Mouse (Mus musculus): ENCODE measurements around the gene Nup133. TPM values are rescaled to one million over a fixed set of nuclear protein-coding genes. Genes with fewer than 3 reads are reported as not detected.

Nup133 gene
- polyA plus RNA-seq, 1 experiment from 2014 or later: 22.3 TPM

DNA sequence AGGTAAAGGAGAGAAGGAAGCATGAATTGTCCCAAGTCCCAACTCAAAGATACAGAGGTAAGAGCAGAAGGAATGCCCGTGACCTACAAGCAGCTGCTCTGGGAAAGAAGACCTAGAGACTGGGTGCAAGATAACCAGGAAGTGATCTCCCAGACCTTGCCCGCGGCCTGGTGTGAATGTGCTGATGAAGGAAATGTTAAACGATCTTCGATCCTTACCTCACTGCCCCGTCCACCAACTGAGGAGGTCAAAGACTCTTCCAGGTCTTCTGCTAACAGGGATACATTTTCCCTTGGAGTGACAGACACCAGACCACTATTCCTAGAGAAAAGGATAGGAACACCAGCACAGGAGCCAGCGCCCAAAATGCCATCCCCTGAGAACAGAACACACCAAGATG is 20.0 kb downstream of the Nup133 start:
- no peaks in the 10 kb centered on the region for H3K27me3 ChIP-seq
- no peaks in the 10 kb centered on the region for H3K9me3 ChIP-seq
- 93% methylated on average over 7 of the region's 7 CpGs for WGBS
- ATAC-seq (ENCODE audit: low read depth): no peak
- H3K36me3 ChIP-seq: peaks cover 81% of the 10 kb centered on the region
- no peak overlapping the region for H3K27ac ChIP-seq (replicated peaks)
- no peak overlapping the region for H3K4me3 ChIP-seq
- H3K4me2 ChIP-seq: no peak overlapping the region
- no peaks in the 10 kb centered on the region for H3K4me1 ChIP-seq (replicated peaks)
- no peak overlapping the region for H3K9ac ChIP-seq

- 96% methylated on average over 3 of the region's 3 CpGs for WGBS
- Histone ChIP-seq H3K27ac (replicated peaks) (no peak overlapping the region), H3K4me2 (no peak overlapping the region), H3K9ac (no peak overlapping the region), H3K36me3 (peaks cover 83% of the 10 kb centered on the region), H3K9me3 (no peaks in the 10 kb centered on the region), H3K27me3 (no peaks in the 10 kb centered on the region), H3K4me3 (no peak overlapping the region), H3K4me1 (replicated peaks) (no peaks in the 10 kb centered on the region)
- ATAC-seq (ENCODE audit: low read depth): no peak
These were observed 23.4 kb downstream of the Nup133 start for GRCm38 (mm10) chr8:123925671-123926070.

GRCm38 (mm10) chr8:123924719-123925118 is 24.3 kb downstream of the Nup133 start:
- 20% methylated on average over 2 of the region's 2 CpGs for WGBS
- no peaks in the 10 kb centered on the region for H3K9me3 ChIP-seq
- H3K4me1 ChIP-seq (replicated peaks): no peaks in the 10 kb centered on the region
- no peak overlapping the region for H3K4me3 ChIP-seq
- H3K27me3 ChIP-seq: no peaks in the 10 kb centered on the region
- H3K4me2 ChIP-seq: no peak overlapping the region
- peaks cover 83% of the 10 kb centered on the region for H3K36me3 ChIP-seq
- ATAC-seq (ENCODE audit: low read depth): peak; percentile 43; the same call in 1 of the 2 replicates
- no peak overlapping the region for H3K27ac ChIP-seq (replicated peaks)
- no peak overlapping the region for H3K9ac ChIP-seq

GRCm38 (mm10) chr8:123914635-123915034 is 34.4 kb downstream of the Nup133 start:
- no peak overlapping the region for H3K4me3 ChIP-seq
- 93% methylated on average over 3 of the region's 3 CpGs for WGBS
- H3K27me3 ChIP-seq: no peaks in the 10 kb centered on the region
- ATAC-seq (ENCODE audit: low read depth): no peak
- no peaks in the 10 kb centered on the region for H3K9me3 ChIP-seq
- no peak overlapping the region for H3K4me2 ChIP-seq
- H3K9ac ChIP-seq: no peak overlapping the region
- H3K4me1 ChIP-seq (replicated peaks): no peaks in the 10 kb centered on the region
- no peak overlapping the region for H3K27ac ChIP-seq (replicated peaks)
- H3K36me3 ChIP-seq: peaks cover 96% of the 10 kb centered on the region

DNA sequence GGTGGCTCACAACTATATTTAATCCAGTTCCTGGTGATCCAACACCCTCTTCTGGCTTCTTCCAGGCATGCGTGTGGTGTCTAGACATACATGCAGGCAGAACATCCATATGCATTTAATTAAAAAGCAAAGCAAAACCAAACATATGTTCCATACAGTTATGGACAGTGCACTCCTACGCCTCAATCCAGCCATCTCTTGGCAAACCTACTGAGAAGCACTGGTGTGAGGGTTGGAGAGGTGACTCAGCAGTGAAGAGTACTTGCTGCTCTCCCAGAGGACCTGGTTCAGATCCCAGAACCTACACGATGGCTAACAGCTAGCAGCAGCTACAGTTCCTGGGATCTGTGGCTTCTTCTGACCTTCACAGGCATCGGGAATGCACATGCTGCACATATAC is 36.8 kb downstream of the Nup133 start:
- H3K4me1 ChIP-seq (replicated peaks): no peaks in the 10 kb centered on the region
- H3K4me2 ChIP-seq: no peak overlapping the region
- WGBS: 93% methylated on average over 4 of the region's 4 CpGs
- H3K36me3 ChIP-seq: peaks cover 95% of the 10 kb centered on the region
- H3K9ac ChIP-seq: no peak overlapping the region
- no peaks in the 10 kb centered on the region for H3K9me3 ChIP-seq
- ATAC-seq (ENCODE audit: low read depth): no peak
- H3K27me3 ChIP-seq: no peaks in the 10 kb centered on the region
- H3K4me3 ChIP-seq: no peak overlapping the region
- no peak overlapping the region for H3K27ac ChIP-seq (replicated peaks)

GRCm38 (mm10) chr8:123907604-123908003 is 41.5 kb downstream of the Nup133 start:
- Histone ChIP-seq H3K4me2 (no peak overlapping the region), H3K9ac (no peak overlapping the region), H3K36me3 (peaks cover 92% of the 10 kb centered on the region), H3K4me1 (replicated peaks) (no peaks in the 10 kb centered on the region), H3K9me3 (no peaks in the 10 kb centered on the region), H3K27me3 (no peaks in the 10 kb centered on the region), H3K4me3 (no peak overlapping the region), H3K27ac (replicated peaks) (no peak overlapping the region)
- WGBS: 87% methylated on average over 6 of the region's 6 CpGs
- no peak for ATAC-seq (ENCODE audit: low read depth)

DNA sequence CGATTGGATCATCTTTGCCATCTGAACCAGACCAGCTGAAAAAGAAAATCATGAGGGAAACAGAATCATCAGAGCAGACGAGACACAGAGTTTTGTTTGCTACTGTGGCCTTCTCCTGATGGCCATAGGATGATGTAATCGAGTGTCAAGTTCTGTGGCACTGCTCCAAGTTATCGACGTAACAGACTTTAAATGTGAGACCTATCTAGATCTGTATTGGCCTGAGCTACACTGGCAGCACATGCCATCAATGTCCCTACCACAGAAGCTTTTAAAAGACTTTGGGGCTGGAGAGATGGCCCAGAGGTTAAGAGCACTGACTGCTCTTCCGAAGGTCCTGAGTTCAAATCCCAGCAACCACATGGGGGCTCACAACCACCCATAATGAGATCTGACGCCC is 46.4 kb downstream of the Nup133 start:
- 92% methylated on average over 7 of the region's 7 CpGs for WGBS
- Histone ChIP-seq H3K27me3 (no peaks in the 10 kb centered on the region), H3K4me3 (no peak overlapping the region), H3K4me2 (no peak overlapping the region), H3K9ac (no peak overlapping the region), H3K27ac (replicated peaks) (no peak overlapping the region), H3K9me3 (no peaks in the 10 kb centered on the region), H3K4me1 (replicated peaks) (no peaks in the 10 kb centered on the region), H3K36me3 (peaks cover 71% of the 10 kb centered on the region)
- no peak for ATAC-seq (ENCODE audit: low read depth)

DNA sequence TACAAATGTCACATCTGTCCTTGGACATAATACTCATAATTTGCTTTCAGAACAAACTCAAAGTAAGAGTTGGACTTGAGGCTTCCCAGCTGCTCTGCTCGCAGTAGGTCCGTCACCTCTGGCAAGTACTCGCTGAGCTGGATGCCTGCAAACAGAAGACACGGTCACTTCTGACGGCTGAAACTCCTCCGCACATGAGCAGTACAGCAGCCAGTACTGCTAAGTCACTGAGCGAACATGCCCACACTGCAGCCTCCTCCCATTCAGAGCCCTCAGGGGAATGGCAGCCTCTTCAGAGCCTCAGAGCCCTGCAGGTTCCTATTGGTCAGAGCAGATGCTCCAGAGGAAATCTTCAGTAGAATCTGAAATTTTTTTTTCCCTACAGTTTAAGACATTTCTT is 49.7 kb downstream of the Nup133 start:
- 87% methylated on average over 7 of the region's 7 CpGs for WGBS
- Histone ChIP-seq H3K36me3 (peaks cover 43% of the 10 kb centered on the region), H3K9me3 (no peaks in the 10 kb centered on the region), H3K4me3 (no peak overlapping the region), H3K27me3 (peaks cover 24% of the 10 kb centered on the region), H3K4me2 (no peak overlapping the region), H3K9ac (no peak overlapping the region), H3K27ac (replicated peaks) (no peak overlapping the region), H3K4me1 (replicated peaks) (no peaks in the 10 kb centered on the region)
- ATAC-seq (ENCODE audit: low read depth): no peak

GRCm38 (mm10) chr8:123898576-123898975 is 50.5 kb downstream of the Nup133 start:
- Histone ChIP-seq H3K9me3 (no peaks in the 10 kb centered on the region), H3K4me1 (replicated peaks) (no peaks in the 10 kb centered on the region), H3K36me3 (peaks cover 35% of the 10 kb centered on the region), H3K9ac (no peak overlapping the region), H3K4me2 (no peak overlapping the region), H3K27me3 (peaks cover 31% of the 10 kb centered on the region), H3K4me3 (no peak overlapping the region), H3K27ac (replicated peaks) (no peak overlapping the region)
- ATAC-seq (ENCODE audit: low read depth): no peak
- WGBS: 87% methylated on average over 5 of the region's 5 CpGs

DNA sequence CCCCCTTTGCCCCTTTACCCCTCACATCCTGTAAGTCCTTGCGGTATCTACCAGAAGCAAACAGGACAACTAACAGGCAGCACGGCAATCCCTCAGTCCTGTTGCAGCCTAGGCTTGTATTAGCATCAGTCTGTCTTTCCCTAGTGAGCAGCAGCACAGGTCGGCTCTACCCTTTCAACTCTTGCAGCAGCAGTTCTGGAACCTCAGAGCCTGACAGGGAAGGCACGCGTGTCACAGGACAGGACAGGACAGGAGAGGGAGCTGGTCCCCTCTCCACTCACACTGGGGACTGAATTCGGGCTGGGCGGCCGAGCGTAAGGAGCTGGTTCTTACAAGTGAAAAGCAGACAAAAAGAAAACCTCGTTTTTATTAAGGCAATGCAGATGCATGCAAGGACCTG is 52.3 kb downstream of the Nup133 start:
- ATAC-seq (ENCODE audit: low read depth): no peak
- Histone ChIP-seq H3K27ac (replicated peaks) (no peak overlapping the region), H3K4me1 (replicated peaks) (peaks cover 13% of the 10 kb centered on the region), H3K36me3 (peaks cover 17% of the 10 kb centered on the region), H3K27me3 (peaks cover 49% of the 10 kb centered on the region), H3K9me3 (no peaks in the 10 kb centered on the region), H3K9ac (no peak overlapping the region), H3K4me3 (no peak overlapping the region), H3K4me2 (no peak overlapping the region)
- 56% methylated on average over 10 of the region's 10 CpGs for WGBS

GRCm38 (mm10) chr8:123896366-123896761 is 52.7 kb downstream of the Nup133 start:
- WGBS: 71% methylated on average over 14 of the region's 14 CpGs
- Histone ChIP-seq H3K27ac (replicated peaks) (no peak overlapping the region), H3K4me2 (no peak overlapping the region), H3K9me3 (no peaks in the 10 kb centered on the region), H3K4me3 (no peak overlapping the region), H3K27me3 (peaks cover 54% of the 10 kb centered on the region), H3K4me1 (replicated peaks) (peaks cover 17% of the 10 kb centered on the region), H3K9ac (no peak overlapping the region), H3K36me3 (peaks cover 13% of the 10 kb centered on the region)
- ATAC-seq (ENCODE audit: low read depth): no peak

DNA sequence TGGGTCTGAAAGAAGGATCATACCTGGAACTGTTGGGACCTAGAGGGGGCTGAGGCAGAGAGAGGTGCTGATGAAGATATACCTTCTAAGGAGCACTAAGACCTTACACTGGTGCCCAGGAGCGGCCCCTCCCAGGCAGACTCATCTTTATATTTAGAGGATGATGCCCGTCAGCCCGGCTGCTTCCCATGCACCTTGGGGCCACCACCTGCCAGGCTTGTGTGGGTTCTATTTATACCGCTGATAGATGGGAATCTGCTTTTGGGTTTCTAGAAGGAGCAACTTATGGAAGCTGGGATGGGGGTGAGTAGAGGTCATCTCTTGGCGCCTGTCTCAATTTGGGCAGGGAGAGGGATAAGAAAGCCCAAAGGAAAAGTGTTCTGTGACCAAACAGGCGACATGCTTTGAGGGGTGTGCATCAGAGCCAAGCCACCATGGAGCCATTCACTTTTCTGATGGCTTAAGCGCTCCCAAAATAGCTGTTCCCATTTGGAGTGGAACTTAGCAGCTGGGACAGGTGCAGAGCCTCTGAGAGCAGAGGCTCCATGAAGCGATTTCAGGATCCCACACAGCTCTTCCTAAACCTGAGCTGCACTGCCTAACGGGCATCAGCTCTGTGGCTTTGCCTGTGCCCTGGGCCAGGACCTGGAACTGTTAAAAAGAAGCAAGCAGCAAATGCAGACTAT is 53.2 kb downstream of the Nup133 start:
- H3K27me3 ChIP-seq: peaks cover 59% of the 10 kb centered on the region
- no peak overlapping the region for H3K4me2 ChIP-seq
- no peak overlapping the region for H3K4me3 ChIP-seq
- no peak for ATAC-seq (ENCODE audit: low read depth)
- no peak overlapping the region for H3K9ac ChIP-seq
- WGBS: 70% methylated on average over 9 of the region's 9 CpGs
- no peaks in the 10 kb centered on the region for H3K9me3 ChIP-seq
- H3K36me3 ChIP-seq: peaks cover 8% of the 10 kb centered on the region
- H3K4me1 ChIP-seq (replicated peaks): peaks cover 21% of the 10 kb centered on the region
- H3K27ac ChIP-seq (replicated peaks): no peak overlapping the region

- 87% methylated on average over 4 of the region's 4 CpGs for WGBS
- H3K9me3 ChIP-seq: no peaks in the 10 kb centered on the region
- ATAC-seq (ENCODE audit: low read depth): no peak
- H3K9ac ChIP-seq: no peak overlapping the region
- peaks cover 21% of the 10 kb centered on the region for H3K4me1 ChIP-seq (replicated peaks)
- H3K27ac ChIP-seq (replicated peaks): no peak overlapping the region
- H3K36me3 ChIP-seq: peaks cover 2% of the 10 kb centered on the region
- no peak overlapping the region for H3K4me2 ChIP-seq
- H3K4me3 ChIP-seq: no peak overlapping the region
- H3K27me3 ChIP-seq: peaks cover 65% of the 10 kb centered on the region
These were observed 53.8 kb downstream of the Nup133 start for GRCm38 (mm10) chr8:123895230-123895629.
